Mouse (Mus musculus): ENCODE results near the gene Eif1b.

GRCm38 (mm10) chr9:120527919-120528318 lies 35.9 kb downstream of the Eif1b start:
- TF ChIP-seq CTCF (IDR thresholded peaks at IDR 0.05; ENCODE audit: low read depth, low read length) (no peak), POLR2AphosphoS5 (IDR thresholded peaks at IDR 0.05; ENCODE audit: insufficient replicate concordance, low read depth, low read length) (no peak)
